Mouse (Mus musculus) liver, embryonic 11.5 days (tissue): ENCODE data around the gene Tbx10. TPM values are rescaled to one million over a fixed set of nuclear protein-coding genes. Genes with fewer than 3 reads are reported as not detected.
"Not testable (repeated sequence)": the region's sequence is repeated elsewhere in the genome, so short reads cannot be mapped to it uniquely, and the experiment has no call there.

ENCODE experiments used
- ATAC-seq: fragments of 200-750 bp; cut with Nextera tagmentation; replicated peaks from 2 replicates; pipeline ENCODE4 v1.8.0; 2017; ENCODE audit warnings: moderate number of reproducible peaks, mild to moderate bottlenecking, moderate TSS enrichment, moderate library complexity; ENCODE audit not compliant: low FRiP score
- DNase-seq: peaks from one replicate; pipeline ENCODE4 v3.0.0-alpha.2; 2017; ENCODE audit warnings: low spot score
- H3K27ac ChIP-seq: fragments of 300-500 bp; sonication (generic); 2 replicates; pipeline ENCODE4 v1.5.1; 2014; ENCODE audit warnings: mild to moderate bottlenecking, low read depth, low read length, control low read depth
- H3K27me3 ChIP-seq: fragments of 300-500 bp; sonication (generic); replicated peaks from 2 replicates; pipeline ENCODE4 v1.6.1; 2014; ENCODE audit warnings: low read length, mixed read lengths; ENCODE audit not compliant: control insufficient read depth, insufficient read depth
- H3K36me3 ChIP-seq: fragments of 300-500 bp; sonication (generic); 2 replicates; pipeline ENCODE4 v1.6.1; 2014; ENCODE audit warnings: mild to moderate bottlenecking, low read length, moderate library complexity, mixed read lengths; ENCODE audit not compliant: control insufficient read depth, insufficient read depth
- H3K4me1 ChIP-seq: fragments of 300-500 bp; sonication (generic); replicated peaks from 2 replicates; pipeline ENCODE4 v1.6.1; 2014; ENCODE audit warnings: low read length, mixed read lengths; ENCODE audit not compliant: control insufficient read depth, insufficient read depth
- H3K4me2 ChIP-seq: fragments of 300-500 bp; sonication (generic); 2 replicates; pipeline ENCODE4 v1.6.1; 2014; ENCODE audit warnings: mild to moderate bottlenecking, control low read depth, moderate library complexity
- H3K4me3 ChIP-seq: fragments of 300-500 bp; sonication (generic); 2 replicates; pipeline ENCODE4 v1.5.1; 2014; ENCODE audit warnings: low read depth, low read length, control low read depth
- H3K9ac ChIP-seq: fragments of 300-500 bp; sonication (generic); 2 replicates; pipeline ENCODE4 v1.6.1; 2014; ENCODE audit warnings: low read depth, low read length, control low read depth
- H3K9me3 ChIP-seq: fragments of 300-500 bp; sonication (generic); 2 replicates; pipeline ENCODE4 v1.6.1; 2016; ENCODE audit warnings: low read length, inconsistent platforms, mixed read lengths; ENCODE audit not compliant: control insufficient read depth
- WGBS: fragments of 180-500 bp; shearing (Covaris S2); extraction: QIAGEN DNeasy Blood & Tissue Kit; methylation state at CpG from one replicate; pipeline ENCODE4 v1.1.7; 2014; 5-methylcytosine and 5-hydroxymethylcytosine counted together
- polyA plus RNA-seq: library from polyadenylated mRNA; unstranded; fragments of >200 nt; fragmentation: Nextera tagmentation; extraction: Ambion mirVana; gene quantifications from 2 replicates; pipeline ENCODE4 v1.2.1, GENCODE M21; 2014

The Tbx10 gene
- polyA plus RNA-seq, 1 experiment from 2014 or later = 1.8 TPM

GRCm38 (mm10) chr19:4036327-4037045, 43.9 kb downstream of the Tbx10 start:
- Histone ChIP-seq H3K9me3 (no peaks in the 10 kb centered on the region), H3K27me3 (no peaks in the 10 kb centered on the region), H3K9ac (peak overlapping the region; percentile 25; the same call in 1 of the 2 replicates), H3K4me2 (peak overlapping the region; percentile 60), H3K36me3 (no peaks in the 10 kb centered on the region), H3K4me1 (peaks cover 18% of the 10 kb centered on the region; the same call in 1 of the 2 replicates), H3K4me3 (peak overlapping the region; percentile 13), H3K27ac (no peak overlapping the region; the same call in 1 of the 2 replicates)
- 69% methylated on average over 12 of the region's 12 CpGs for whole genome bisulfite sequencing
- ATAC-seq (no peak), DNase-seq (no peak)

- peak overlapping the region; percentile 84 for H3K27ac ChIP-seq
- not testable (repeated sequence) for ATAC-seq
Measured at GRCm38 (mm10) chr19:4037154-4037787, 44.7 kb downstream of the Tbx10 start.

GRCm38 (mm10) chr19:4037788-4038232, 45.3 kb downstream of the Tbx10 start, which contains the start of gene Gstp1:
TSS of gene Gstp1 (minus strand) at chr19:4037985.
- Histone ChIP-seq H3K36me3 (no peaks in the 10 kb centered on the region), H3K4me3 (peak within 1 kb of the TSS; percentile 73), H3K9ac (peak within 1 kb of the TSS; percentile 88), H3K27ac (peak within 1 kb of the TSS; percentile 84), H3K4me1 (peaks cover 13% of the 10 kb centered on the region; the same call in 1 of the 2 replicates), H3K27me3 (no peaks in the 10 kb centered on the region), H3K9me3 (no peaks in the 10 kb centered on the region), H3K4me2 (peak within 1 kb of the TSS; percentile 77)
- 0% methylated on average over 26 of the region's 26 CpGs for WGBS
- DNase-seq = peak; percentile 88
- peak; percentile 87 for ATAC-seq

More at GRCm38 (mm10) chr19:4037154-4037787, 44.7 kb downstream of the Tbx10 start:
- Histone ChIP-seq H3K4me1 (peaks cover 18% of the 10 kb centered on the region; the same call in 1 of the 2 replicates), H3K4me3 (peak overlapping the region; percentile 73), H3K9ac (peak overlapping the region; percentile 88), H3K4me2 (peak overlapping the region; percentile 77)
- not testable (repeated sequence) for H3K27me3 ChIP-seq, H3K36me3 ChIP-seq, DNase-seq, H3K9me3 ChIP-seq
- 28% methylated on average over 7 of the region's 8 CpGs for WGBS

- not testable (repeated sequence) for H3K9ac ChIP-seq, H3K36me3 ChIP-seq, H3K27ac ChIP-seq, ATAC-seq, H3K4me3 ChIP-seq, DNase-seq, H3K4me2 ChIP-seq, H3K27me3 ChIP-seq, H3K9me3 ChIP-seq
- WGBS = 80% methylated on average over 5 of the region's 5 CpGs
- H3K4me1 ChIP-seq = peaks cover 15% of the 10 kb centered on the region; the same call in 1 of the 2 replicates
Measured at GRCm38 (mm10) chr19:4040941-4041340, 48.4 kb downstream of the Tbx10 start.

GRCm38 (mm10) chr19:4041500-4041899, 48.9 kb downstream of the Tbx10 start:
- H3K9ac ChIP-seq, H3K4me2 ChIP-seq, DNase-seq, H3K4me3 ChIP-seq, H3K36me3 ChIP-seq, H3K27ac ChIP-seq, ATAC-seq, H3K27me3 ChIP-seq, H3K9me3 ChIP-seq: not testable (repeated sequence)
- H3K4me1 ChIP-seq = peaks cover 15% of the 10 kb centered on the region
- 93% methylated on average over 3 of the region's 4 CpGs for WGBS

GRCm38 (mm10) chr19:4042124-4042523, 49.6 kb downstream of the Tbx10 start:
- H3K9me3 ChIP-seq = peaks cover 5% of the 10 kb centered on the region
- no peak overlapping the region for H3K4me3 ChIP-seq
- no peaks in the 10 kb centered on the region for H3K36me3 ChIP-seq
- H3K27me3 ChIP-seq = no peaks in the 10 kb centered on the region
- no peak overlapping the region for H3K27ac ChIP-seq
- 70% methylated on average over 14 of the region's 14 CpGs for WGBS
- no peak overlapping the region for H3K4me2 ChIP-seq
- H3K4me1 ChIP-seq = peaks cover 18% of the 10 kb centered on the region
- H3K9ac ChIP-seq = no peak overlapping the region
- DNase-seq (no peak), ATAC-seq (no peak)

- 64% methylated on average over 5 of the region's 5 CpGs for WGBS
- not testable (repeated sequence) for ATAC-seq, H3K4me2 ChIP-seq, H3K36me3 ChIP-seq, DNase-seq, H3K27me3 ChIP-seq, H3K9me3 ChIP-seq, H3K4me3 ChIP-seq, H3K9ac ChIP-seq
- H3K4me1 ChIP-seq = peaks cover 14% of the 10 kb centered on the region
- H3K27ac ChIP-seq = peak overlapping the region; percentile 43; the same call in 1 of the 2 replicates
Measured at GRCm38 (mm10) chr19:4044109-4044508, 51.6 kb downstream of the Tbx10 start.

GRCm38 (mm10) chr19:4045966-4046865, 53.7 kb downstream of the Tbx10 start, which contains the start of gene Gstp2:
TSS of gene Gstp2 (minus strand) at chr19:4046023.
- WGBS = 53% methylated on average over 16 of the region's 16 CpGs
- ATAC-seq = peak; percentile 73

More at GRCm38 (mm10) chr19:4045966-4046865, 53.7 kb downstream of the Tbx10 start, which contains the start of gene Gstp2:
- H3K4me3 ChIP-seq = no peak within 1 kb of the TSS
- H3K4me1 ChIP-seq = peaks cover 14% of the 10 kb centered on the region
- no peaks in the 10 kb centered on the region for H3K27me3 ChIP-seq
- H3K4me2 ChIP-seq = peak within 1 kb of the TSS; percentile 44
- H3K36me3 ChIP-seq = no peaks in the 10 kb centered on the region
- H3K9ac ChIP-seq = 0 out of 2 replicates have a peak within 1 kb of the TSS, but pooled peaks have one; percentile 32
- peaks cover 7% of the 10 kb centered on the region for H3K9me3 ChIP-seq
- no peak for DNase-seq
- H3K27ac ChIP-seq = peak within 1 kb of the TSS; percentile 73
